Mouse (Mus musculus) WW6 (cell line): ENCODE measurements around the gene Fam162b.

Experiments
- DNase-seq: peaks from one replicate; pipeline ENCODE4 v3.0.0-alpha.2; 2013; ENCODE audit warnings: low read depth, low spot score

The Fam162b gene

DNA sequence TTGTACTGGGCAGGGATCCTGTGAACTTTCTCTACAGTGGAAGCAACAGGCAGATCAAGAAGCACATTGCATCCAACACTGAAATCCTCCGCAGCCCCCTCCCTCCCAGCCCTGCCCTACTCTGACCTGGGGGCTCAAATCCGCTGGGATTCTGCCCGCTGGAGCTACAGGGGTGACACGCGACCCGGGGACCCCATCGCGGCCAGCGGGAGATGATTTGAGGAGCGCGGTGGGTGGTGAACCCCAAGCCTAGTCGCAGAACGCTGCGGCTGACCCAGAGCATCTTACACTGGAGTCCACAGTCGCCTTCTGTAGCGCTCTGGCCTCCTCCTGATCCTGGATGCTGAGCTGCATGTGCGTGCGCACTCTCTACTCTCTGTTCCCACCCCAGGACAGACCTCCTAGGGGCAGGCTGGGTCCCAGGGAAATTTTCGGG is at the start of gene Fam162b:
Gene Fam162b, minus strand, starts transcription at position 379 of the 436 bp plus-strand sequence.
- DNase-seq = no peak

DNA sequence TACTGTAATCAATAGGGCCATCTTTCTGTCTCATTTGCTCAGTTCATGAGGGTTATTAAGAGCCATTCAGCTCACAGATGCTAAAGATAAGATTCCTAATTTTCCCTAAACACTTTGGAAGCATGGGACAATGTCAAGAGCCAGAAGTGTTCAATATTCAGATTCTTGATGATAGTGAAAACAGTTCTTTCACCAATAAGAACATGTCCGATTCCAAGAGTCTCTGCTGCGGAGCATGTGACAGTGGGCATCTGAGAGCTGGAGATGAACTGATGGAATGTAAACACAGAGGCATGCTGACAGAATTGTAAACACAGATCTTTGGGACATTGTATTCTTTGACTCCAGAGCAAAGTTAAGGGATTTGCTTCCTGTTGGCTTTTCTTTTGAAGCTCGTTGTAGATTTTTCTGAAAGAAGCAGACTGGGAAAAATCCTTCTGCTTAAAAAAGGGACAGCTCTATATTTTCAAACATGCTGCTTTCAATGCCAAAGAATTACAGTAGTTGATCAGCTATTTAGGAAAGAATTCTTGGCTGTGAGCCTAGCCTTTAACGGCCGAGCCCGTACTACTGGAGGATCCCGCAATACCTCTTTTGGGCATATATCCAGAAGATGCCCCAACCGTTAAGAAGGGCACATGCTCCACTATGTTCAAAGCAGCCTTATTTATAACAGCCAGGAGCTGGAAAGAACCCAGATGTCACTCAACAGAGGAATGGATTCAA is 41.3 kb upstream of the Fam162b start, which contains the start of gene Gprc6a:
Gene Gprc6a, minus strand, starts transcription at position 51 of the 726 bp plus-strand sequence.
- DNase-seq = no peak

DNA sequence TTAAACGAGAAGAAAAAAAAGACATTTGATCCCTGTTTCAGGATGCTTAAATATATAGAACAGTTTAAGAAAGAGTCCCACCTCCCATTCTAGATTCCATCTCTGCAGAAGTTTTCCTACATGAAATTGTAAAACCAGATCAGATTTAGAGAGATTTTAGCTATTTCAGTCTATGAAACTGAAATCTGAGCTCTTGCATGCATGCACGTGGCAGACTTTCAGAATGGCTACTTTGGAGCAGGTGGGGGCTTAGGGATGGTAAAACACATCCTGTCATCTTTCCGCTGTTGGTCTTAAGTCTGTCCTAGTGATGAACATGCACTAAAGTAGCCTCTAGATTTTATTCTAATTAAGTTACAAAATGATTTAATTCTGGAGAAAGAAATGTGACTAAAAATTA is 30.9 kb upstream of the Fam162b start:
- DNase-seq = no peak

DNA sequence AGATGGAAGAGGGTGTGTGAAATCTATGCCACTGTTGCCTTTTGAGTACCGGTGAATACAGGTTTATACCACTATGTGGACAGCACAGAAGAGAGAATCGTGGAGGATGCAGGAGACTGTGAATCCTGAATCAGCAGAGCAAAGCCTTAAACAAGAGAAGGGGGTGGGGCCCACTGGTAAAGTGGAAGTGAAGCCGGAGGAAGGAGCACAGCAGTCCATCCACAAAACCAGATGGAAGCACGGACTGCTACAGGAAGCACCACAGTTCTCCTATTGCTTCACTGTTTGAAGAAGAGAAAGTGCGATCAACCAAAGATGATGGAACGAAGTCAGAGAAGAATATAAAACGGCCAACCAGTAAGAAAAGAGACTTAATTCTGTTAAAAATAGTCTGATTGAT is 29.8 kb upstream of the Fam162b start:
- no peak for DNase-seq

DNA sequence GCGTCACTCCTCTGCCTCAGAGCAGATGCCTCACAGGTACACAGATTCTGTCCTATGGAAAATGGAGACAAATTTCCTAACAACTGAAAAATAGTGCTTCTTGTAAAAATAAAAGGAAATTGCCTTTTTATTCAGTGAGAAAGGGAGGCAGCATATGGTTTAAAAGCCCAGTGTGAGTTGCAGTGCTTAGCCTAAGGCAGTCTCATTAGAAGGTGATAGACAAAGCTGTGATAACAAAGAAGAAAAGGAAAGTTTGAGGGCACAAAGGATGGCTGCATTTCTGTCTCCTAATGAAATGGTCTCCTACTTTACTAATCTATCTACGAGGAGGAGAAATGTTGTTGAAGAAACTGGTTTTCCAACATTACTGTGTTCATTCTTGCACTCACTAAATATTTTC is 28.2 kb upstream of the Fam162b start:
- no peak for DNase-seq

DNA sequence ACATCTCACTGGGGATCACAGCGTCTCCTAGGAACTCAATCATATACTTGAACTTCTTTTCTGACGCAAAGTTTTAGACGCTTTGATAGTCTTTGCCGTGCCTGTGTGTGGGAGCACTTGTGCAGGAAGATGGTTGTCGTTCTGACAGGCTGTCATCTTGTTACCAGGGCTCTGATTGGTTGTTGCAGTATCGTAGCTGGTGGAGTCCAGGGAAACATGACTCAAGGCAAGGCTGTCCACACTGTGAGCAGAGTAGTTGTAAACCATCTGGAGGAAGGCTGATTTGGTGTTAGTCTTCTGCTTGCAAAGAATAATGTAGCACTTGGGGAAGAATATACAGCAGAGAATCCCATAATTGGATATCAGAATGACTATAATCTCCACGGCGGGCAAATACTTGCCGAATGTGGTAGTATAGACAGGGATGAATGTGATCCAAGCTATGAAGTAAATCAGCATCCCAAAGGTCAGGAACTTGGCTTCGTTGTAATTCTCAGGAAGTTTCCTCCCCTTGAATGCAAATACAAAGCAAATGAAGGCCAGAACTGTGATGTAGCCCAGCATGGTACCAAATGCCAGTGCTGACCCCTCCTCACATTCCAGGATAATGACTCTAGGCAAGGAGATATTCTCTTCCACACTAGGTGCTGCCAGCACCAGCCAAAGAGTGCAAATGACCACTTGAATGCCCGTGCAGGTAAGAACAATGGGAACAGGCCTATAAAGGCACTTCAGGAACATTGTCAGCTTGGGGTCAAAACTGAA is 24.7 kb upstream of the Fam162b start:
- no peak for DNase-seq

DNA sequence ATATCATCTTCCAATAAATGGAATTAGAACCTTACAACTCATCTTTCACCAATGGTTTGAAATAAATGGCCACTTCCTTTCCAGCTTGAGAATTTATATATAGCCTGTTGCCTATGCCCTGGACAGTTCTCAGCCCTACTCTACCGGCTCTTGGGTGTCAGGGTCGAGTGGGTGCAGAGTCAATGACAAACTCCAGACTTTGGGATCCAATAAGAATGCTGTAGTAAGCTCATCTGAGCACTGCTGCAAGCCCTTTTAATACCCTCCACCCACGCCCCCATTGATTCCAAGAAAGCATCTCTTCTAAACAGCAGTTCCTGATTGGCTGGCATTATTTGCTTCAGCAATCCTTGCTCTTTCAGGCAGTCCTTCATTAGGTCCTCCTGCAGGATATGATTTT is 23.1 kb upstream of the Fam162b start:
- DNase-seq = no peak

DNA sequence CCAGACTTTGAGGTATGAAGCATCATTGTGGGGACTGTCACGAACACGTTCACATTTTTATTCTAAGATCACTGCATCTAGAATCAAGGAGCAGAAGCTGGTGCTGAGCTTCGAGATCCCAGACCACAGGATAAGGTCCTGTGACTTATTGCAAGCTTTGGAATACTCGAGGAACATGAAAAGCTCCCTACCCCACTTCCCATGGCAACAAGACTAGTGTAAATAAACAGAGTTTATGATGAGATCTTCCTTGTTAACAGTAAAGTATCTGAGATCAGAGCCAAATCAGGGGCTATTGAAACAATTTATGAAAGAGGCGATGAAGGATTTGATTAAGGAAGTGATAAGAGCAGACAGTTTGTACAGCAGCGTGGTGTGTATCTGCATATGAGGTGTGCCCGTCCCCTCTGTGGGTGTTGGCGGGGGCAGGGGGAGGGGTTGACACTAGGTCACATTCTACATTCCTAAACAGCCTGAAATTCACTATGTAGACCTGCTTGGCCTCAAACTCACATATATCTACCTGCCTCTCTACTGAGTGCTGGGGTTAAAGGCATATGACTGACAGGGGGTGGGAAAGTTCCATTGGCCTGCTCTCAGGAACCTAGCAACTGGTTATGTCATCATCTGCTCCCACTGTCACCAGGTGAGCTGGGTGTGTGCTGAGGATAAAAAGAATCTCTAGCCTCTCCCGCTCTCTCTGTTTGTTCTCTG is 21.8 kb upstream of the Fam162b start:
- no peak for DNase-seq

DNA sequence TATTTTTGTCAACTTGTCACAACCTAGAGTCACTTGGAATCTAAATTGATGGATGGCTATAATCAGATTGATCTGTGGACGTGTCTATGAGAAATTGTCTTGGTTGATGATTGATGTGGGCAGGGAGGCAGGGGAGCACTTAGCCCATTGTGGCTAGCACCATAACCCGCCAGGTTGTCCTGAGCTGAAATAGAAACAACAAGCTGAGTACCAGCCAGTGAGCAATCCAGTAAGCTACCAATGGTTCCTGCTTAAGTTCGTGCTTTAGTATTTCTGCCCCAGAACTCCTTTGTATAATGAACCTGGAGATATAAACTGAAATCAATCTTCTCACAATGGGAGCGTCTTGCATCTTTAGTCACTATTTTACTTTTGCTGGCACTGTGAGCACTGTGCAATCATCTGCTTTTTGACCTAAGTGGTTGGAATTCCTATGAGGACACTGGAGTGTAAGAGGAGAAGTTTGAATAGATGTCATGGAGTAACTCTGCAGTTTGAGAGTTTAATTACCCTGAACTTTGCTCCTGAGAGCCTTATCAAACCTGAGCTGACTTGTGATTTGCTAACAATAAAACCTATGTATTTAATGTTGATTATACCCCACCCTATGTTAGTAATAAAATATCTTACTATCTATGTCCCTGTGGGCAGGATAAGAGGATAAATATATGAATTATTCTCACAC is 19.6 kb upstream of the Fam162b start:
- no peak for DNase-seq

DNA sequence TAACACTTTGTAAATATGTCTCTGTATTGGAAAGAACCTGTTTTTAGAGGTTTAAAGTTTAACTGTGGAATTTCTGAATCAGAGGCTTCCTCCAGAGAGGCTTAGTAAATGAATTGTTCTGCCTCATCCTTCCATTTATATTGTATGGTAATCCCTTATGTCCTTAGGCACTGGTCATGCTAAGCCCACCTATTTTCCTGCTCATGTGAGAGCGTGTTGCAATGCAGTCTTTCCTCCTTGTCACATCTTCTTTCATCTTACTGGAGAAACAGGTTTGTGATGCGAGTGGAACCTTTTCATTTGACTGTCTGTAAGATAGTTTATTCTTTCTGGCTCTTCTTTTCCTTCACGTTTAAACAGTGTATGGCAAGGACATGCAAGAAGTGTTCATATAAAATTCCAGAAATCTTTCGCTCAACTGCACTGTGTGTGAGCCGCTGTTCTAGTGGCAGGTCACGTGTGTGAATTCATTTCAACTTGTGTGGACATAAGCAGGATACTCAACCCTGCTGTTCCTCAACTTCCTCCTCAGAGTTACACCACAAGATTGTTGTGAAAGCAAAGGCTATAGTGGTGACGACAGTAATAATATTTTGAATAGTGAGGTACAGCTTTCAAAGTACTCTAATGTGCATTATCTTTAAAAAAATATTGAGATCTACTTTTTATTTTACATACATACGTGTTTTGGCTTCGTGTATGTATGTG is 6.8 kb upstream of the Fam162b start:
- no peak for DNase-seq

DNA sequence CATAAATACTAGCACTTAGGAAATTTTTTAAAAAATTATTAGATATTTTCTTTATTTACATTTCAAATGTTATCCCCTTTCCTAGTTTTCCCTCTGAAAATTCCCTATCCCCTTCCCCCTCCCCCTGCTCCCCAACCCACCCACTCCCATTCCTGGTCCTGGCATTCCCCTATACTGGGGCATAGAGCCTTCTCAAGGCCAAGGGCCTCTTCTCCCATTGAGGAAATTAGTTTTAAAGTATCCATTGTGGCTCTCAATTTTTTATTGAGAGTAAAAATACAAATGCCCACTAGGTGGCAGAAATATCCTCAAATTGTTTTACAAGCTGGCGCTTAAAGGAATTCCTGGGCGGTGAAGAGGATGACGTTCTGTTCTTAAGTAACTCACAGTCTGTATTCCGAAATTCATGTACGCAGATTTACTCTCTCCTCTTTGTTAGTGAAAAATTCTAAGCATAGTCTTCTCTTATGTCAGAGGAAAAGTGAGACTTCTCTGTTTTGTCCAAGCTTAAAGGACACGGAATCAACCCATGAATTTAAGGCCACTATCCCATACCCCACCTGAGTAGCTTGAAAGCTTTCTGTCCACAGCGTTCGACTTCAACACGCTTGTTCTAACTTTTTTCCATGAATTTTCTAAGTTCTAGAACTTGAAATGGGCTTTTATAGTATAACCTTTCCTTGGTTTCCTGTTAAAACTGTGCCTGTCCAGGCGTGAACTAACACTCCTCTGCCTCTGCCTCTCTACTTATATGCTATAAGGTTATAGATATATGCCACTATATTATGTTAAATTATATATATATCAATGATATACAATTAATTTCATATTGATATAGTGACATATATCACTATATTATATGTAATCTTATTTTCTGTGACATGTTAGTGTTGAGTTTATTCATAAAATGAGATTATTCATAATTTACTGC is 4.9 kb upstream of the Fam162b start:
- DNase-seq = no peak

DNA sequence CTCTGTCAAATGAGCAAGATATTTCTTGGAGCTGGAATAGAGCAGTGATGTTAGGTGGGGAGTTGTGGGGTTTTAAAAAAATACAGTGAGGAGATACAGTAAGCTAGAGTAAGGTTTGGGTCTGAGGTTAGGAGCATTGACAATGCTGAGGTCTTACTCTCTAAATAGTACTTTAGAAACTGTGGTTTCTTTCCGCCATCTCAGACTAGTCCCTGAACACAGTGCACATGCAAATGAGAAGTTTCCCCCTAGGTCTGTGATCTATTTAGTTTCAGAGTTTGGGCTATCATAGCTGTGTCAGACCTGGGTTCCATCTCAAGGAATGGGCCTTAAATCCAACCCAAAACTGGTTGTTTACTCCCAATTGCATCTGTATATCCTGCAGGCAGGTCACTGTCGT is 1.3 kb upstream of the Fam162b start:
- no peak for DNase-seq

DNA sequence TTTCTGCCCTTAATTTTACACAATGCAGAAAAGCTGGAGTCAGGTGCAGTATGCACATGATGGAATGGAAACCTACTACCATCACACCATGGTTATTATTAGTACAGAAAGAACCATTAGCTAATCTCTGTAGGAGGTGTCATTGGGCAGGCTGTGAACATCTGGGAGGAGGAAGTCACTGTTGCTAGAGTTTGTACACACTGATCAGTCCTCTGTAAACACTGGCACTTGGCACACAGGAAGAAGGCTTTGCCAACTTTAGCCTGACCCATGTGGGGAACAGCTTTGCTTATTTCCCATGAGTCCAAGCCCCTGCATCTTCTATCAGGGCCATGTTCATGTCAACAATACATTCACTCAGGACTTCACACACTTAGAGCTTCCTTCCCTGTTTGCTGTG is 5.4 kb downstream of the Fam162b start:
- no peak for DNase-seq

DNA sequence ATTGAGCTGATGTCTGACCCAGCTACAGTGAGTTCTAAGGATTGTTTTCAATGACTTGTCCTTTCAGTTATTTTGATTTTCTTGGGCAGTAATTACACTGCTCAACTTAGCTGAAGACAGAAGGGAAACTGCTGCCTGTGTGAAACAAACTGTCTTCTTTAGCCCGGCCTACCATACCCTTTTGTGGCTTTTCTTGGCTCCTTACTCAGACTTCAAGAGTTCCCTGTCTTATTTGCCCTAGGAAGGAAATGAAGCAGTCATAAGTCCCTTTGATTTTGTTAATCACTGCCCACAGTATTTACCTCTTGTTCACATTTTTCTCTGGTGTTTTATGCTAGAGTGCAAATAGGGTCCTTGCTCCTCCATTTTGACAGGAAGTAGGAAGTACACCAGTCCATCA is 5.9 kb downstream of the Fam162b start:
- no peak for DNase-seq

DNA sequence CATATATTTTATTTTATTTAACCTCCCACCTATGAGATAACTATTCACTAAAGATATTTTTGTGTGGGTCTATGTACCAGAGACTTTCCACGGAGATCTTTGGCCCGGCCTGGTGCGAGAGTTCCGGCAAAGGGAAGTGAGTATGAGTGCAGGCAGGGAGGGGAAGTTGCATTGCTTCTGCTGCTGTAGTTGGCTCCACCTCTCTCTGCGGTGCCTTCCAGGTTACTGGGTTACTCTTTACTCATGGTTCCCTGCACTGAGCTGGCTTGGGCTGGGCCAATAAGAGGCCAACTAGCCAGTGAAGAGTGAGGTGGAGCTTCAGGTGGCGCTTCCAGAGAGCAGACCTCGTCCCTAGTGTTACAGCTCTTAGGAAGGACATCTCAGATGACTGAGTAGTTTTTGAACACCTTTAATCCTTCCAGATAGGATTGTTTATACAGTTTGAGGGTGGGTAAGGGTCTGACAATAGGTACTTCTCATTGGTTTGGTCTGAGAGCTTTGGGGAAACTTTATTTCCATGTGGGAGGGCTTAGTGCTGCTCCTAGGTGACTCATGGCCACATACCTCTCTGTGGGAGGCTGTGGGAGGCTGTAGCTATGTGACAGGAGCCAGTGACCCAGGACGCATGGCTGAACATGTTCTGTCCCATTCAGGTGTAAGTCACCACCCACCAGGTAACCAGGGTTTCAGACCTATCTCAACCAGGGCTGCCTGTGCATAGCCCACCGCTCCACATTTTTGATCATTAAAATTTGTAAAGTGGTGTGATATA is 18.9 kb downstream of the Fam162b start:
- DNase-seq = no peak

DNA sequence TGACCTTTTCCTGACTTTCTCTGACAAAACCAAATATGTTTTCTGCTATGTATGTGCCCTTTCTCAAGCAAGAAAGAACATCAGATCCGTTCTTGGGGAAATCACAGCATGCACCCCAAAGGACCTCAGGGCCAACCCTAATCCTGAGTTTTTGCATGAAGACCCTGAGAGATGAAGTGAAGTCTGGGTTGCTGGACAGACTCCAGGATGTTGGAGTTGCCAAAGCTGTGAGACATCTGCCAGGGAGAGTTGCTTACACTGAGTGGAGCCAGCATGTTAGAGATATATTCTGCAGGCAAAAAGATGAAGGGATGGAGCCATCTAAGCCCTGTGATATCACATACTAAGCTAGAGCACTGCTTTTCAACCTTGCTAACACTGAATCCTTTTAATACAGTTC is 34.3 kb downstream of the Fam162b start:
- no peak for DNase-seq

DNA sequence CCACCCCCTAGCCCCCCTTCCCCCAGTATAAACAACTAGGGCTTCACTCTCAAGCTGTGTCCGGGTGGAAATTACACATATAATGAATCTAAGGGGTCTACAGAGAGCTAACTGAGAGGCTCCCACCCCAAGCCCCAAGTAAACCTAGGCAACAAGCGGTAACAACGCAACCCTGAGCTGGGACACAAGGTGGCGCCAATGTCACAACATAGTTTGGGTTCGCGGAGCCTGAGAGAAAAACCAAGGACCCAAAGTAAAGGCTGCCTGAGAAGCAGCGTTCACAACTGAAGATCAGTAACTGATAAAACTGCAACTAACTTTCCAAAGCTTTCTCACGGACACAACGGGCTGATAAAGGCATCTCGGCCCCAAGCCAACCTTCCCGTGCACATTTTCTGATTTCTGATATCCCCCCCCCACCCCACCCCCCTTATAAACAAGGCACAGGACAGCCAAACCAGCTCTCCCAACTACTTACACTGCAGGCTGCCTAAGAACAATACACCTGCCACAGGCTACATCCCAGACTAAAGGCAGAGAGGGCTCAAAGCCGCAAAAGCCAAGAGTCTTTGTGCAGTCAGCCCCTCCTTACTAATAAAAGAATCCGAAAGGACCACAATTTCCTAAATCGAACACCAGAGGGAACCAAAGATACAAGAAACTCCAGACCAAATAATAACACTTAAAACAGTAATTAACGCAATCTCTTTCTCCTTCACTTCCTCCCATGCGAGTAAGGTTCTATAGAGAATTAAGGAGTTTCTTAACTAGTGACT is 36.8 kb downstream of the Fam162b start:
- peak; percentile 40 for DNase-seq
